Mouse (Mus musculus) kidney, postnatal 4 days (tissue): Measurements from ENCODE around the gene Prkab2.
A peak's percentile ranks its signal among the peaks of the same experiment; 100 is the strongest.

Experiments
- DNase-seq, 2 experiments: peaks; one replicate each; pipeline ENCODE4 v3.0.0; 2021; ENCODE audit warnings: mixed read lengths in 2 of 2

Gene Prkab2

GRCm38 (mm10) chr3:97651604-97652003 is 6.4 kb upstream of the Prkab2 start:
- DNase-seq: no peak

GRCm38 (mm10) chr3:97653781-97654180 is 4.2 kb upstream of the Prkab2 start:
- no peak for DNase-seq

- peak; percentile 59 to 61 for DNase-seq
Observed at GRCm38 (mm10) chr3:97654901-97655300, 3.1 kb upstream of the Prkab2 start.

GRCm38 (mm10) chr3:97658426-97659193 is 617 bp downstream of the Prkab2 start:
- no peak for DNase-seq

GRCm38 (mm10) chr3:97659746-97660145 is 1.8 kb downstream of the Prkab2 start:
- DNase-seq: no peak

GRCm38 (mm10) chr3:97661206-97661605 is 3.2 kb downstream of the Prkab2 start:
- no peak for DNase-seq

GRCm38 (mm10) chr3:97665525-97665924 is 7.5 kb downstream of the Prkab2 start:
- DNase-seq: no peak

GRCm38 (mm10) chr3:97666154-97666553 is 8.2 kb downstream of the Prkab2 start:
- no peak for DNase-seq

- DNase-seq: no peak
Observed at GRCm38 (mm10) chr3:97667093-97667675, 9.2 kb downstream of the Prkab2 start.

GRCm38 (mm10) chr3:97674644-97675110 is 16.7 kb downstream of the Prkab2 start, which contains the start of gene Gm17651:
Gene Gm17651 (minus strand): TSS chr3:97674694.
- DNase-seq: no peak

GRCm38 (mm10) chr3:97676126-97676525 is 18.1 kb downstream of the Prkab2 start:
- no peak for DNase-seq

- no peak for DNase-seq
Observed at GRCm38 (mm10) chr3:97678416-97678815, 20.4 kb downstream of the Prkab2 start.

GRCm38 (mm10) chr3:97680631-97681320 is 22.8 kb downstream of the Prkab2 start:
- DNase-seq: peak; percentile 87 to 88

GRCm38 (mm10) chr3:97681321-97682158 is 23.5 kb downstream of the Prkab2 start:
- DNase-seq: peak; percentile 77 to 84

GRCm38 (mm10) chr3:97682159-97682502 is 24.1 kb downstream of the Prkab2 start:
- no peak for DNase-seq

- DNase-seq: no peak
Observed at GRCm38 (mm10) chr3:97682576-97682975, 24.6 kb downstream of the Prkab2 start.

- DNase-seq: peak; percentile 33 to 66
Observed at GRCm38 (mm10) chr3:97683560-97684195, 25.7 kb downstream of the Prkab2 start.

GRCm38 (mm10) chr3:97686372-97687117 is 28.6 kb downstream of the Prkab2 start:
- no peak for DNase-seq

GRCm38 (mm10) chr3:97689289-97689688 is 31.3 kb downstream of the Prkab2 start:
- DNase-seq: no peak

GRCm38 (mm10) chr3:97690590-97690989 is 32.6 kb downstream of the Prkab2 start:
- peak in 1 of 2 experiments; percentile 40 for DNase-seq

- no peak for DNase-seq
Observed at GRCm38 (mm10) chr3:97691443-97692017, 33.5 kb downstream of the Prkab2 start.
